Mouse (Mus musculus) adrenal gland, postnatal 36 days (tissue): ENCODE data around the gene Mapk12. TPM values are rescaled to one million over a fixed set of nuclear protein-coding genes. Genes with fewer than 3 reads are reported as not detected.

ENCODE experiments used
- DNase-seq, 2 experiments: peaks; one replicate each; pipeline ENCODE4 v3.0.0; 2021; ENCODE audit warnings: mixed read lengths in 1 of 2
- total RNA-seq, 2 experiments: library from RNA; stranded (reverse); gene quantifications; 2 replicates each; pipeline ENCODE4 v1.2.3; 2021

The Mapk12 gene
- total RNA-seq, 2 experiments from 2014 or later = 8.8 to 10.6 TPM

DNA sequence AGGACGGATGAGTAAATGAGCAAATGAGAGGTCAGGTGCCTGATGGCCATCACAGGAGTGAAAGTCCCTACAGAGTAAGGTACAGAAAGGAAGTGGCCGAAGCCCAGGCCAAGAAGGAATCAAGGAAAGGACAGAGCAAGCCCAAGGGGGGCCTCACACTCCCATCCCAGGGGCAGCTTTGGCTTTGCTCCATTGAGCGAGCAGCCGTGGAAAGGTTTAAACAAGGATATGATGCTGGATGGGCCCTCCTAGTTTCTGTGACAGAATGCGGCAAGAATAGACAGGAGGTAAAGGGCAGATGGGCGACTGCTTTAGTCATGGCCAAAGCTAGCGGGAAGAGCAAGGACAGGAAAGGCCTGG is 2.5 kb downstream of the Mapk12 start:
- no peak for DNase-seq

DNA sequence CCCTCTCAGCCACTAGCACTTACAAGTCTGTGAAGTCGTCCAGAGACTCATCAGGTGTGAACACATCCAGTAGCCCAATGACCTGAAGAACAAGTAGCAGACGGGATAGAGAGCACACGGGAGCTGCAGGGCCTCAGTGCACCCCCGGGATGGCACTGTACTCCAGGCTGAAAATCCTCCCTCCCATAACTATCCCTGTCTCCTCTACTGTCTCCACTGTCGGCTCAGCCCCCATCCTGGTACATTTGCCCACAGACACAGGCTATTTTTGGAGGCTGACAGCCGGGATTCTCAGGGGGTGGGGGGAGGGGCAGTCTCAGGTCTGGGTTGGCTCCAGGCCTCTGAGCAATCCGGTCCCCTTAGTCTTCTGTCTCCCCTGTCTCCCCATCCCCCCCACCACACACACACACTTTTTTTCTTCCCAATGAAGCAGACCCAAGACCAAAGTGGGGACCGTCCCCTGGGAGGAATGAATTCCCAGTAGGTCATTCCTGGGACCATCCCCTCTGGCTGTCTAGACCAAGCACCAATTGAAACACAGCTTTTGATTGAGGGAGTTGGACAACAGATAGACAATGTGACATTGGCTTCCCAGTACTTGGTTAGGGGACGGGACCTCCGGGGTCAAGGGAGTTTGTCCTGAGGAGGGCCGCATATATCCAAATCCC is 3.0 kb downstream of the Mapk12 start:
- no peak for DNase-seq

DNA sequence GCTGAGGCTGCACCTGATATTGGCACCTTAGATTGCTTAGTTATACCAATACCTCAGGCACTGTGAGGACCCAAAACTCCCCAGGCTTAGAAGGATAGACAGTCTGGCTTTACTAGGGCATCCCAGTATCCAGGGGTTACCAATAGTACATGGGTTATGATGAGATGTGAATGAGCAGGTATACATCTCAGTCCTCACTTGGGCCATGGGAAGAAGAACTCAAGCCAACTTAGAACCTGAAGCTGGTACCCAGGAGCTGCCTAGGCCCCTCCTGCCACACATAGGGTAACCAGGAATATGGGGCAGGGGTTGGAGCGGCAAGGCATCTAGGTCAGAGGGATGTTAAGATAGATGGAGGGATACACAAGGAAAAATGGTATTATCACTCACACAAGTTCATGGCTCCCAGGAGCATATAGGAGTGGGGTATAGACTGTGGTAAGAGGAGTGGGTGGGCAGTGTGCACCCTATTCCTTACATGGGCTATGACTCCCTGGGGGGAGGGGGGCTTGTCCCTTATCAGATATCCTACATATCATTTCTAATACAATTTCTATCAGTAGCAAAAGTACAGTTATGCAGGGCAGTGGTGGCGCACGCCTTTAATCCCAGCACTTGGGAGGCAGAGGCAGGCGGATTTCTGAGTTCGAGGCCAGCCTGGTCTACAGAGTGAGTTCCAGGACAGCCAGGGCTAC is 3.9 kb downstream of the Mapk12 start:
- no peak for DNase-seq

DNA sequence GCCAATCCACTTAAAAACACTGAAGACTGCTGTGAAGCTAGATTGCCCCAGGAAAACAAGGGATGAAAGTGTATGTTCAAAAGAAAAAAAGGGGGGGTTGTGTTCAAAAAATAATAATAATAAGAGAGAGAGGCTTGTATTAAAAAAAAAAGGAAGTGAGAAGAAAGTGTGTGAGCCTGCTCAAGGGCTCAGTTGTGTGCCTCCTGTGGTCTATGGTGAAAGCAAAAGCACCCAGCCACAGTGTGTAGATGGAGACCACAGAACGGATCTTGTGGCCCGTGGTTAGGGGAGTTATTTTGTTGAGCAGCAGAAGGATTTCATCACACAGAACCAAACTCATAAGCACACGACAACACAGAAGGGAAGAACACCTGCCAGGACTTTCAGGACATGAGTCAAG is 9.2 kb downstream of the Mapk12 start:
- no peak for DNase-seq

DNA sequence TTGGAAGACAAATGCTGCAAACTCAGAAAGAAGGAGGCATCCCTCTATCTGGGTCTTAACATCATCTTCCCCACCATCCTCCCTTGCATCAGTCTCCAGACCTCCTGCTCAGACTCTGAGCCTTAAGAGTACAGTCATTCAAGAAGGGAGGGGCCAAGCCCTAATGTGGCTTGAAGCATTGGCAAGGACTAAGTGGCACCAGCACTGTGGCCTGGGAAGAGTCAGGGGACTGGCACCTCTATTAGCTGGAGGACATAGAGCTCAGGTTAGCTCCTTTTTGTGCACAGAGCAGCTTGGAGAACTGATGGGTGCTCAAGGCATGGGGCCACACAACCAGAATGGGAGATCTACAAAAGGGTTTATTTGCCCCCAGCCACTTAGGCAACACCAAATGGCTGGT is 10.3 kb downstream of the Mapk12 start:
- no peak for DNase-seq

DNA sequence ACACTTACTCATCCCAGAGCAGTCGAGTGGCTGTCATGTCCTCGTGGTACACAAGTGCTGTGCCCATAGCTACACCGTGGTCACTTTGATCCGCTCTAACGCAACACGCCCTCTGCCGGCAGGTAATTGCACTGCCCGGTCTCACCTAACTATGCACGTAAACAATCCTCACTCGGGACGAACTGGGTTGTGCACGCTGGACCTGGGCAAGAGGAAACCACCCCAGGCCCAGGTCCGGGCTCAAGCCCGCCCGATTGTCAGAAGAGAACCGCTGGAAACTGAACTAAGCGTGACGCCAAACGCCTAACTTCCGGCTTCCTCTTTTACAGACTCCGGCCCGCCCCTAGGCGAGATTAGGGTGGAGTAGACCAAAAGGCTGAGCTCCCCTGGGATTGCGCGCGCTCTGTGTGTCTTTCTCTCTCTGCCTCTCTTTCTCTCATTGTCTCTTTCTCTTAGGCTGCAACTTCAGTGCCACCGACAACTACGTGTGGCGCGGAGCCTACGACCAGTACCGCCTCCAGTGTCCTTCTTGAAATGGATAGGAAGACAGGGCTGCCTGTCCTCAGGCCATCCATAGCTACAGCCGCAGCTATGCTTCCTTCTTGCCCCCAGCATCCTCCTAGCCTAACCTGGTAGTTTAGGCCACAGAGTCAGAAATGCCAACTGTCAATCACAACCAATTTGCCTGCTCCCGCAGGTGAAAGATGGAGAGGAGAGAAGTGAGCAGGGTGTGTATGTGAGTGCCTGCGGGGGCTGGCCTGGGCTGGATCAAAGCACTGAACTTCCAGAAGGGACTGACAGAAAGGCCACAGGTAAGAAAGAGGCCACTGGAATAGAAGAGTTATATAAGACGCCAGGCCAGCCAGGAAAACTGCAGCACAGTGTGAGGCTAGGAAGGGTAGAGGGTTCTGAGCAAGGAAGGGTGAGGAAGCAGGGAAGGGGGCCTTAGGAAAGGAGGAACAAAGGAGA is 11.8 kb downstream of the Mapk12 start, which contains the start of gene Hdac10:
Gene Hdac10, minus strand, starts transcription at position 319 of the 969 bp plus-strand sequence.
- DNase-seq = peak; percentile 86 to 89

DNA sequence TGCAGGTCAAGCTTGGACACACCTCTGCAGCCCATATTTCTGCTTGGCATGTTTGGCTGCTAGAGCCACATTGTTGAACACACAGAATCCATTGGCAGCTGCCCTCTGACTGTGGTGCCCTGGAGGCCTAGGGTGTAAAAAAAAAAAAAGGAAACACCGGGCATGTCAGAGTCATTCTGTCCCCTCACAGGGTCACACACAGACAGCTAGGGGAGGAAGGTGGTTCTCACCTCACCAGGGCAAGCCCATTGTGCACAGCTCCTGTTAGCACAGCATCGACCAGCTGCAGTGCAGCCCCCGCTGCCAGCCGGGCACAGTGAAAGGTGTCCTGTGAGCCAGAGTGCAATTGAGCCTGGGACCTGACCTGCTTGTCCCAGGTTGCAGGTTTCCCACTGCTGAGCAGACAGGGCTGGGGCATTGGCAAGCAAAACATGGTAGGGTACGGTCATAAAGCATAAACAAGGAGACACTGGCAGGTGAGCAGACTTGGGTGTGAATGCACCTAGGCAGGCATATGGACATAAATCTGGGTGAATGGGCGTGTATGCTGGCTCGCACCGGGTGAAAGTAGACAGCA is 13.1 kb downstream of the Mapk12 start:
- DNase-seq = no peak

DNA sequence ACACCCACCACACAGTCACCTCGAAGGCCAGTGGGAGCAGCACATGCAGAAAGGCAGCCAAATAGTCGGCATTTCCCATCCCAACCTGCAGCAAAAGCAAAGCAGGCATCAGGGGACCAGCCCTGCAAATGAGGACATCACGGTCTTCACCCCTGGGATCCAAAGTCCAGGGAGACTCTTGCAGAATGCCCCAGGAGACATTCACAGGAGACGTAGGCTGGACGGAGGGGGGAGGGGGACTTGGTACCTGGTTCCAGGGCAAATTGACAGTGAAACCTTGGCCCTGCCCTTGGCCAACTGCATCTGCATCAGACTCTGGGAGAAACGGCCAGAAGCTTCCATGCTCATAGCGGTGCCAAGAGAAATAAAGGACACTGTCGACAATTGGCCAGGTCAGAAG is 13.9 kb downstream of the Mapk12 start:
- DNase-seq = no peak

DNA sequence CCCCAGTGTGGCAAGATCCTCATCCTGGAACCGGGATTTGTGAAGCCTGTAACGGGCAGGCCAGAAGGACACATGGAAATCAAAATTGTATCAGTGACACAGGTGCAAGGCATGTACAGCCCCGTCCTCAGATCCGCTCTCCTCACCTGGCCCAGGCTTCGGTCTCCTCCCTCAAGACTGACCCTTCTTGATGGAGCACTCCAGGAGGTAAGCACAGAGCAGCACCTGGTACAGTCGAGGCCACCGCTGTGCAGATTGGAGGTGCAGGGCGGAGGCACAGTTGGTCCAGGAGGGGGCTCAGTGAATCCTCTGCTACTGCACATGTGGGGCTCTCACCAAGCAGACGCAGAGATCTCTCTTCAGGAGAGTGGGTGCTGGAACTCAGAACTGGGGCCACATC is 15.2 kb downstream of the Mapk12 start:
- DNase-seq = no peak

DNA sequence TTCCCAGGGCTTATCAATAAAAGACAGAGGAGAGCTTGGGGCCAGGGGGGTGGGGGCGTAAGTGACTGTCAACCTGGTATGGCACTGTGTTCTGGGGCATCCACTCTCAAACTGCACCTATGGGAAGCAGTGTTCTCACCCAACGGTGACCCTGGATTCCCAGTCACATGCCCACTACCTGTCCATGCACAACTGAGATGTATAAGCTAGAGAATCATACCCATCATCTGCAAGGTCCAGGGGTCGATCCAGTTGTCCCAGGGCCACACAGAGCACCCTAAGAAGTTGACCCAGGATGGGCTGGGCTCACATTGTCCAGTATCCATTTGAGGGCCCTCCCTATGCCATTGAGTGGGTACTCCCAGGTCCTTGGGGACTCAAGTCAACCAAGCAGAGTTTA is 16.2 kb downstream of the Mapk12 start:
- DNase-seq = no peak

DNA sequence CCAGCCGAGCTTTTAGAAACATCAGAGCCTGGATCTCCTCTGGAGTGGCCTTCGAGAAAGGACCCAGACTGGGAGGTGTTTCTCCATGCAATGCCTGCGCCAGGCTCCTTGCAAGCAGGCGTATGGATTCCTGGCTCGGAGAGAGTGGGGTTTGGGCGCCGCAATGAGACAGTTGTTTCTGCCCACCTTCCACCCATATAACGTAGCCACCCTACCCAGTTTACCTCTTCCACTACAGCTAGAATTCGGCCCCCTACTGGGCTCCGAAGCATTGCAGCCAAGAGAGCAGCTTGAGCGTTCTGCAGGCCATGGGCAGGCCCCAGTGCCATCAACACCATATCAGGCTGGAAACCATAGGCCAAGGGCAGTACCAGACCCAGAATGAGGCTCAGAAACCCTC is 16.9 kb downstream of the Mapk12 start:
- peak in 1 of 2 experiments; percentile 53 for DNase-seq

DNA sequence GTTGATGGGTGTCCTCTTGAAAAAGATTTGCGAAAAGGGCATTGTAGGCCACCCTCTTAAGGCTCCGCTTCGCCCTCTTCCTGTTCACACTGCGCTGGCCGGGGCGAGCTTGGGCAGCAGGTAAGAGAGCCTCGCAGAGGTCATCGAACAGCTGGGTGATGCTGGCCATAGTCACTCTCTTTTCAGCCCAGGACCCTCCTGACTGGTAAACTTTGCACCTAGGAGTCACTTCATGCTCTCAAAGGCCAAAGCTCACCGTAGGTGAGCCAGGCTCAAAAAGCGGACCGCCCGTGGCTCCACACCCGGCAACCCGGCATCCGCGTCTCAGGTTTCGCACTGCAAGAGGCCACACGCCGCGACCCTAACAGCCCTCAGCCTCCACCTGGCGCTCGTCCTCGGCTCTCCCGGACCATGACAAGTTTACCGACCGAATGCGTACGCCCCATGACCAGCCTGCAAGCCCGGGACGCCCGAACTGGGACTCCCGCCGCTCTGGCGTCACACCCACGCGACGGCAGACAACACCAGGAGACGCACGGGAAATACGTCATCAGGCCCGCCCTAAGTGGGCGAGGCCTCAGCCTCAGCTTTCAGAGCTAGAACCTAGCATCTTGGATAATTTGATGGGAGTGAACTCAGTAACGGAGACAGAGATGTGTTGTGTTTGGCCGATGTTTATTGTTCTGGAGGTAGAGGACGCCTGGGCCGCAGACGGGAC is 17.7 kb downstream of the Mapk12 start, which contains the start of gene Tubgcp6:
Gene Tubgcp6, minus strand, starts transcription at position 464 of the 718 bp plus-strand sequence.
- peak; percentile 95 to 96 for DNase-seq

DNA sequence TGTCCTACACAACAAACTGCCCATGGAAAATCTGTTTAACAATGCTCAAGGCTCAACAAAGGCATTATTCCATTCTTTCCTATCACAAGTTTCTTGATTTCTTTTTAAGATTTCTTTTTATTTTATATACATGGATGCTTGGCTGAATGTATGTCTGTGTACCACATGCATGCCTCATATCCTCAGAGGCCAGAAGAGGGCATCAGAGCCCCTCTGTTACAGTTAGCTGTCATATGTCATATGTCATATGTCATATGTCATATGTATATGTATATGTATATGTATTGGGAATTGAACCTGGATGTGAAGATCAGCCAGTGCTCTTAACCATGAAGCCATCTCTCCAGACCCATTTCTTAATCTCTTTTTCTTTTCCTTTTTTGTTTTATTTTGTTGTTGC is 22.5 kb downstream of the Mapk12 start:
- DNase-seq = no peak

DNA sequence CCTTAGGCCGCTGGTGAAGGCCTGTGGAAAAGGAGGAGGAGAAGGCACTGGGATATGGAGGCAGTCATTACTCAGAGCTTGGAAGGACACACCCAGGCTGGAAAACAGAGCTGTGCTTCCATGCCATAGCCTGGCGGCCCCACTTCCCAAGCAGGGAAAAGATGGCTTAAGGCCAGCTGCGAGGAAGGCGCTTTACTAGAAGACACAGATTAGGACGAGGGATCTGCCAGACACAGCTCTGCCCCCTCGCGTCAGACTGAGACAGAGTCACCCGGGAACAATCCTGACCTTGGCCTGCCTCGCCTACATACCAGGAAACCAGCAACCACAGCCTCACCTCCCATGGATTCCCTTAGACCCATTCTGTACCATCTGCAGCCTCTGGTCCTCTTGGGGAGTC is 30.4 kb downstream of the Mapk12 start:
- DNase-seq = peak; percentile 74 to 79

DNA sequence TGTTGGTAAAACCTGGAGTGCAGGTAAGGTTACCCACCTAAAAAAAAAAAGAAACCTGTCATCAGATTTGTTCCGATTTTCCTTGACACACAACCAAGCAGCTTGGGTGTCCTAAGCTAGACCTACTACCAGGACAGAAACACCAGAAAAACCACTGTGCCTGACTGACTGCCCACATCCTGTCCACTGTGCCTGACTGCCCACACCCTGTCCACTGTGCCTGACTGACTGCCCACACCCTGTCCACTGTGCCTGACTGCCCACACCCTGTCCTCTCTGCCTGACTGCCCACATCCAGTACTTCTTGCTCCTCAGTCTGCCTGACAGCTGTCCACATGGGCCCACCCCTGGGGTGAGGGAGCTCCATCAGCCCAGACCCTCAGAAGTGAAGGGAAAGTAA is 33.5 kb downstream of the Mapk12 start:
- DNase-seq = no peak

DNA sequence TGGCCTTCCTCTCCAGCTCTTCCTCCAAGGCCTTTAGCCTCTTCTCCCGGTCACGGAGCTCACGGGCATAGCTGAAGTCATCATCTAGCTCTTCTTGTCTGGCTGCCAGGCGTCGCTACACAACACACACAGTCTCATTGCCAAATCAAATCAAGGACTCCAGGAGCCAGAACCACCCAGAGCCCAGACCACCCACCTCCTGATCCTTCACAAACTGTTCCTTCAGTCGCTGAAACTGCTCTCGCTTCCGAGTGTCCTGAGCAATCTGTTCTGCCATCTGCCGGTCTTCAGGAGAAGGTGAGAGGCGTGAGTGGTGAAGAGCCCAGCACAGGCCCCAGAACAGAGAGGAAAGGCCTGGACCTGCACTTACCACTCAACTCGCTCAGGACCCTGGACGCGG is 34.4 kb downstream of the Mapk12 start:
- no peak for DNase-seq

DNA sequence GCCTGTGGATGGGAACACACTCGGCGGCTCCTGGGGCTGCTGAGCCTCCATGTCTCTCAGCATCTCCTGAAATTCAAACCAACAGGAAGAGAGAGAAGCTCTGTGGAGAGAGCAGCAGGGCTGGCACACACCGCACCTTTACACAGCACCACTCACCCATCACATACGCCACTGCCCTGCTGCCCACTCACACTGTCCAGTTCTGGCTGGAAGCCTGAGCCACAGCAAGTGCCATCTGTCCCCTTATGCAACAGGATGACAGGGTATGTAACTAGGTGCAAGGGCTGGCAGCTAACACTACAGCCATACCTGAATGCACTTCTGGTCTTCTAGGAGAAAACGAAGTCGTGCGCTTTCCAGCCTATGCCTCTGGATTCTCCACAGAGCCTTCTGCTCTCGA is 36.1 kb downstream of the Mapk12 start:
- DNase-seq = no peak

DNA sequence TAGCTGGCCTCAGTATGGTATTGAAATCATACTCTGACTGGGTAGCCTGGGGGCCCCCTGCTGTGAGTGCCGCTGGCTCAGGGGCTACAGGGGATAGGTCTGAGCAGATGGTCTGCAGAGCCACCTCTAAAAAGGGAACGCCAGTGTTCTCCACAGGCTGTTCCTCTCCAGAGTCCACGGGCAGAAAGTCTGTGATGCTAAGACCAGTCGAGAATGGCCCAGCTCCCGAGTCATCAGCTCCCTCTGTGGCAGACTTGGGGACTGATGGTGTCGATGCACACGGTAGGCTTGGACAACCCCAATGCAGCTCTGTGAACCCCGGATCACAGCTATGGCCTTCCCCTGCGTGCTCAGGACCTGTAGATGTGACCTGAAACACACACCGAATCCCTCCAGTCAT is 36.6 kb downstream of the Mapk12 start:
- DNase-seq = no peak

DNA sequence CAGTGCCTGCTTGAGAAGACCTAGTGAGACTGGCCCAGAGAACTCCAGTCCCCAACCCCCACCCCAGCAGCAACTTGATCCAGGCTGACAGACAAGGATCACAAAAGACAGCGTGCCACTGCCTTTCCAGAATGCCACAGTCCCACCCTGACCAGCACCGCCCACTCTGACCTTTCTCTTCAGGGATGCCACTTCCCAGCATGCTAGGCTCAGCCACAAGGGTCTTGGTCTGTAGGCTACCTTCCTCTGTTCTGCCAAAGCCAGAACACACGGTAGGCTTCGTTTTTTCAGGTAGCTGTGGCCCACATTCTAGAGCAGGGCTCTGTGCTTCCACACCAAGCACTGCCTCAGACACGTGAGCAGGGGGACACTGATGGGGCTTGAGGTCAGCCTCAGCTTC is 37.9 kb downstream of the Mapk12 start:
- DNase-seq = no peak

DNA sequence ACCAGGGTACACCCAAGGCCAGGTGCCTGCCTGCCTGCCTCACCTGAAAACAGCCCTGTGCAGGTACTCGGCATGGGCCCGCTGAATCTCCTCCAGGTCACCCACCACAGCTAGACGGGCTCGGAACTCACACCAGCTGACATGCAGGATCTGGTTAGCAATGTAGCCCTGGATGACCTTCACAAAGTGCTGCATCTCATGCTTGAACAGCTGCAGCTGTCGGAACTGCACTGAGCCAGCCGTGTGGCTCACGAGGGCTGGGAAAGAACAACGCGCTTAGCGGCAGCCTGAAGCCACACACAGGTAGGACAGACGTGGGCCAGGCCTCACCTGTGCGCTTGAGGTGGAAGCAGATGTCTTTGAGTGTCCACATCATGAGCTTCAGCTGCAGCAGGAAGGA is 39.7 kb downstream of the Mapk12 start:
- DNase-seq = no peak

DNA sequence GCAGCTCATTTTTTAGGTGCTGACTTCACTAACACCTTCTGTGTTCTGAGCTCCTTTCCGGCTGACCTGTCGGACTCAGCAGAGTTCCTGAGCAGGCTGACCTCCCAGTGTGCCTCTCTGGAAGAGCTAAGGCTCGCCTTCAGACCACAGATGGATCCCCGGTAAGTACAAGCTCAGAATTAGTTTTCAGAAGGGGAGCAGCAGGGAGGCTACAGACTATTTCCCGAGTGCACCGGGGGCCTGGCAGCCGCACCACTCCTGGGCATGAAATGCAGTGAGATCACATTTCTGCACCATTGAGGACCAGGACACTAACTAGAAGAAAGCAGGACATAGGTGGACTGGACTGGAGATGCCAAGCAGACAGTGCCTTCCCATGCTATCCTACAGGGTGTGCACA is 41.9 kb downstream of the Mapk12 start:
- no peak for DNase-seq

DNA sequence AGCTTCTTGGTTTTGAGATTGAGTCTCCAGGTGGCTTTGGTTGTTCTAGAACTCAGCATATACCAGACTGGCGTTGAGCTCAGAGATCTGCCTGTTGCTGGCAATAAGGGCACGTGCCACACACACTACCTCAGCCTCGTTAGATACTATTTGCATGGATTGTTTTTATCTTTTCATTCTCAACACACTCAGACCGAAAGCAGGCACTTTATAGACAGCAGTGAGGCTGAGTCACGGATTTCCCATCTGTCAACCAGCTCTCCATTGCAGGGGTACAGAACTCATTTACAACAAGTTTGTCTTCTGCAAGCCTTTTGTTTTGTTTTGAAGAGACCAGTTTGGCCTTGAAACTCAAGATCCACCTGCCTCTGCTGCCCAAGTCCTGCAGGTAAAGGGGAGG is 43.1 kb downstream of the Mapk12 start:
- DNase-seq = no peak
